Mouse (Mus musculus): Measurements from ENCODE around the gene Celsr3.

Celsr3 gene

DNA sequence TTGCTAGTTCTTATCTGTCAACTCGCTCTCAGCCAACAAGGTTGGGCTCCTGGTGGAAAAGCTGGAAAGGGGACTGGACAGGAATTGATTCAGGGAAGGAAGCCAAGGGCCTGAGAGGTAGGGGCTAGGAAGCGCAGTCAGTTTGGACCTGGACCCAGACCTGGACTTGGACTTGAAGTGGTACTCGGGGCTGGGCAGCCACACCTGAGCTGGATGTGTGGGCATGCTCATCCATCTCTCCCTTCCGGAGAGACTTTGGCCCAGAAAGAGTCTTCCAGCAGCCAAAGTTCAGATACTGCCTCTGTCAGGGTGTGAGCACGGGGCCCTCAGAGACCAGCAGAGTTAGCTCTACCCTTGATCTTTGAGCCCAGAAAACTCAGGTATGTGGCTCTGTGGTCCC is 29.2 kb downstream of the Celsr3 start:
- peak; percentile 43 to 83 for DNase-seq

DNA sequence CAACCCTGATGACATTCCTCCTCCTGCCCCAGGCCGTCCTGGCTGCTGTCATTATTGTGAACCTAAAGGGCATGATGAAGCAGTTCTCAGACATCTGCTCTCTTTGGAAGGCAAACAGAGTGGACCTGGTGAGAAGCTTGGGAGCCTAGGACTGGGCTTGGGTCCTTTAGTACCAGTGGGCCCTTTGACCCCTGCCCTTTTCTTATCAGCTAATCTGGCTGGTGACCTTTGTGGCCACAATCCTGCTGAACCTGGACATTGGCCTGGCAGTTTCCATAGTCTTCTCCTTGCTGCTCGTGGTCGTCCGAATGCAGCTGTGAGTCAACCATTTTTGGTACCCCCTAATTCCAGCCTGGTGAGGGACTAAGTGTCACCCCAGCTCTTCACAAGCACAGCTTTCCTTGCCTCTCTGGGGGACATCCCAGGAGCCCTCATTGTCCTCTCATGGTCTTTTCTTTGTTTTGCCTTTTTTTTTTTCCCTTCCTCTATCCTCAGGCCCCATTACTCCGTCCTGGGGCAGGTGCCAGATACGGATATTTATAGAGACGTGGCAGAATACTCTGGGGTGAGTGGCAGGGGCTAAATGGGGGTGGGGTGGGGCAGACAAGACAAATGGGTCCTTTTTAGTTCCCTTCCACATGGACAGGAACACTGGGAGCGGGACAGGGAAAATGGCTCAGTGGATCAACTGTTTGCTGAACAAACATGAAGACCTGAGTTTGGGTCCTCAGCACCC is 32.8 kb downstream of the Celsr3 start:
- DNase-seq: no peak

Measured in kidney, postnatal 25 days (tissue).